Mouse (Mus musculus) cerebral cortex, adult 2 months (tissue): ENCODE results near the gene Cd6.

Experiments used
- WGBS: fragments of 180-500 bp; shearing (Covaris S2); methylation state at CpG from one replicate; pipeline ENCODE4 v1.1.7; 2018; 5-methylcytosine and 5-hydroxymethylcytosine counted together

Gene Cd6

DNA sequence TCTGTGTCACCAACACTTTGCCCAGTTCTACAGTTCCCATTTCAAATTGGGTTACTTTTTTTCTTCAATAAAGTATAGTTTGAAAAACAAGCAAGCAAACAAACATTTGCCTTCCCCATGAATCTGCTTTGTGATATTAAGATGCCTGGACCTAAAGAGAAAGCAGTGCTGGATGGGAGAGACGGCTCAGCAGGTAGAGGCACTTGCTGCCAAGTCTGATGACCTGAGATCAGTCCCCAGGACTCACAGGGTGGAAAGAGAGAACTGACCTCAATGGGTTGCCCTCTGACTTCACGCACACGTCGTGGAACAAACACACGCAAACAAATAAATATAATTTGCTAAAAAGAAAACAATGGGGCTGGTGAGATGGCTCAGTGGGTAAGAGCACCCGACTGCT, 28.0 kb downstream of the Cd6 start:
- 82% methylated on average over 6 of the region's 6 CpGs for WGBS

GRCm38 (mm10) chr19:10801070-10801469, 28.8 kb downstream of the Cd6 start:
- WGBS, result 28% methylated on average over 6 of the region's 6 CpGs

DNA sequence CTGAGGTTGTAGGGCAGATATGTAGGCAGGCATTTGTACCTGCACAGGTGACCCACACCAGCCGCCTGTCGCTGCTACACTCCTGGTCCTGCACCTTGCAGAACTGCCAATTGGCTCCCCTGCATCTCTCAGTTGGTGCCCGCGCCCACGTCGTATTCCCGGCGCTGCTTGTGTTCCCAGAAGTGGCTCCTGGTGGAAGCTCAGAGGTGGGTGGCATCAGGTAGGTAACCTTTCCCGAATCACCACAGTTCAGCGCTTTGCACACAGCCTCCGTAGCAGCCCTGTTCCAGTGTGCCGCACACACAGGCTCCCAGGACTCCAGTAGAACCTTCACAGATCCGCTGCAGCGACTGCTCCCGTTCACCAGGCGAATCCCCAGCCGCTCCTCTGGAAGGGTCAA, 30.7 kb downstream of the Cd6 start:
- 78% methylated on average over 17 of the region's 17 CpGs for WGBS

DNA sequence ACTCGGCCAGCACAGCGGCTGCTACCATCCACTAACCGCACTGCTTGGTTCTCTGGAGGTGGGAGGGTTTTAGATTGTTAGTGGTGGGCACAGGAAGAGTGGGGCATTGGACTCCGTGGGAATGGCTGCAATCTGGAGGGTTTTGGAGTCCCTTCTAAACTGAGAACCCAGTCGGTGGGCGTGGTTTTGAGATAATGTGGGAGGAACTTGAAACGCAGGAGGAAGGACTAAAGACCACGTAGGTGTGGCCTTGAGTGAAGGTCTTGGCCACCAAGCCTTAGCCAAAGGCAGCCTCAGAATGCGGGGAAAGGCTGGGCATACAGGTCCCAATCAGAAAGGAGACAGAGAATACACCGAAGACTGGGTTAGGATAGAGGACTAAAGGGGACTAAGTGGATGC, 31.3 kb downstream of the Cd6 start:
- 63% methylated on average over 10 of the region's 10 CpGs for WGBS

- 55% methylated on average over 1 of the region's 1 CpGs for WGBS
These were observed 34.9 kb downstream of the Cd6 start for GRCm38 (mm10) chr19:10794916-10795315.

DNA sequence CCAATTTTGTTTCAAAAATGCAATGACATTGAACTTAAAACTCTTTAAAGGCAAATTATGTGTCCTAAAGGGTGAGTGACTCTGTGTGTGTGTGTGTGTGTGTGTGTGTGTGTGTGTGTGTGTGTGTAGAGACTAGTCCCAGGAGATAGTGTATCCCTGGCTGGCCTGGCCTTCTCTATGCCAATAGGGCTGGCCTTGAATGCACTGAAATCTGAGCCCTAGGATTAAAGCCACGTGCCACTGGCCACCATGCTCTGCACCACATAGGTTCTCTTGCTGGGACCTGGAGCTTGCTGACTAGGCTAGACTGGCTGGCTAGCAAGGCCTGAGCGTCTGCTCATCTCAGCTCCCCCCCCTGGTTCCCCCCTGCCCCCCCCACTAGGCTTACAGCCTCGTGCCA, 36.8 kb downstream of the Cd6 start:
- 68% methylated on average over 3 of the region's 3 CpGs for WGBS

DNA sequence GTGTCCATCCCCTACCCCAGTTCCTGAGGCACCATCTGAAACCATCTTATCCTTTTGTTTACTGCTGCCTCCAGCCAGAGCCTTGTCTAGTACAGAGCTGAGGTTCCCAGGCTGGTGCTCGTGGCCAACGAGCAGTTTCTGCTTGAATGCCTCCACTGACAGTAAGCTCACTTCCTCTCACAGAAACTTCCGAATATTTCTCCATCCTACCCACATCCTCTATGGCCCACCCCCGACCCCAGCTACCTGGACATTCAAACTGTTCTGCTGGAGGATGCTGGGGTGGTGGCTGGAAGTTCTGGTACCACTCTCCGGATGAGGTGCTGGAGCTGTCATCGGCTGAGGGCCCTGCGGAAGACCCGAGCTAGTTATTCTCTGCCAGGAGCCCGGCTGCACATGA, 39.5 kb downstream of the Cd6 start:
- WGBS, result 77% methylated on average over 9 of the region's 9 CpGs

DNA sequence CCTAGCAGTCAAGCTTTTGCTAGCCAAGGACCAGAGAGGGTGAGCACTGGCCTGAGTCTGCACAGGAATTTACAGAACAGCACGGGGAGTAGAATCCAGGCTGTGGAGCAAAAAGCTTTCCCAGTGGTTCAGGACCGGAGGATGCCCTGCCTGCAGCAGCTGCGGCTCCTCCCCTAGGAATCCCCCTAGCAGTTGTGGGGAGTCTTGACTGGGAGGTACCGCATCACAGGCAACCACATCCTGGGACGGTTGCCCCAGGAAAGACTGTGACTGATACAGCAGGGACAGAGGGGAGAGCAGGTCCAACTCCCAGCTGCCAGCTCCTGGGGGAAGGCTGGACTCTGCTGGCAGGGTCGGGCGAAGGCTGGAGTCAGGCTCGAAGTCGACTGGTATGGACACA, 41.6 kb downstream of the Cd6 start:
- 85% methylated on average over 9 of the region's 9 CpGs for WGBS

DNA sequence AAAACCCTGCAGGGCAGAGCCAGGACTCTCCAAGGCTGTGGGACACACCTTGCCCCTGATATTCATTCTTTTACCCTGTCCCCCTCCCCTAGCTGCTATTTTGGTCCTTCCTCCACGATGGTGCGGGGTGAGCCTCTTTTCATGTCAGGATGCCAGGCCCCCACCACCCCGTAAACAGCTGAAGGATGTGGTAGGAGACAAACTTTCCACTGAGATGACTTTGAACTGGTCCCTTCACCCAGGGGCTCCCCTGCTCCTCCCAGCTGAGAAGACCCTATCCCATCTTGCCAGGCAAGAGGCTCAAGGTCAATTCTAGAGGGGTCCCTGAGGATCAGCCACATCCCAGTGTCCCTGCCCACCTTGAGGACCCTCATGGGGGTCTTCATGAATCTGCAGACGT, 42.5 kb downstream of the Cd6 start:
- WGBS, result 66% methylated on average over 4 of the region's 4 CpGs

DNA sequence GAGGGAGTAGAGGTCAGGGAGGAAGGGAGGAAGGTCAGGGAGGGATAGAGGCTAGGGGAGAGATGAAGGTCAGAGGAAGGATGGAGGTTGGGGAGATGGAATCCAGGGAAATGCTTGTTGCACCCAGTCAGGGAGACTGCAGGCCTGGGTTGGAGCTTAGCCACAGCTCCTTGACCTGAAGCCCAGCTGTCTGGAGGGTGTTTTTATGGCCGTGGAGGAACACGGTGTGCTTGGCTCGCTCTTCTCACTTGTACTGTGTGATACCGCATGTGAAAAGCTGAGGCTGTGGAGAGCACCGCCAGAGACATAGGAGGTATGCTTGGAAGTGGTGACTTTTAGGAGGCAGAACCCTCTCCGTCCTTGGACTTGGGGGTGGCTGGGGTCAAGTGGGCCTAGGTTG, 43.1 kb downstream of the Cd6 start:
- WGBS, result 76% methylated on average over 6 of the region's 6 CpGs

DNA sequence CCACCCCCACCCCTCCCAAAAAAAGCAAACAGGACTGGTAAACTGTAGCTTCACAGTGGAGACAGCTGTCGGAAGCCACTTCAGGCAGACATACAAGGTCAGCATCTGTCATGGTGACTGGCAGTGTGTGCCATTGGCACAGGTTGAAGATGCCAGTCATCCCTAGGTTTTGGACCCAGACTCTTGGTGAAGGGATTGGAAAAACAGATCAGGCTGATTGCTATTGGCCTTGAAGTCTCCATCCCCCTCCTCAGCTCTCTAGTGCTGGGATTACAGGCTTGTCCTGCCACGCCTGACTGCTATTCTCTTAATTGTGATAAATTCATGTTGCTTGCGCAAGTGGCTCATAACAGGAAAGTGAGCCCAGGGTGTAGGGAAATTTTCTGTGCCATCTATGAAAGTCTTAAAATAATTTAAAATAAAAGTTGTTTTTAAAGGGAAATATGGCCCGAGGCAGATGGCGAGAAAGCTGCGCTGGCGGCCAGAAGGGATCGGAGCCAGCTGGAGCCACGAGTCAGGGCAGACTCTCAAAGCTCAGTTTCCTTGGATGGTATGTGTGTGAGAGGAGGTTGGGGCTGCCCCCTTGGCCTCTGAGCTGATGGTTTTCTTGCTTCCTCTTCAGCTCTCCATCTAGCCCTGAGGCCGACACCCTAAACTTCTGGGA, 44.9 kb downstream of the Cd6 start:
- 56% methylated on average over 10 of the region's 10 CpGs for WGBS

- 39% methylated on average over 3 of the region's 3 CpGs for WGBS
These were observed 45.8 kb downstream of the Cd6 start for GRCm38 (mm10) chr19:10784061-10784460.

DNA sequence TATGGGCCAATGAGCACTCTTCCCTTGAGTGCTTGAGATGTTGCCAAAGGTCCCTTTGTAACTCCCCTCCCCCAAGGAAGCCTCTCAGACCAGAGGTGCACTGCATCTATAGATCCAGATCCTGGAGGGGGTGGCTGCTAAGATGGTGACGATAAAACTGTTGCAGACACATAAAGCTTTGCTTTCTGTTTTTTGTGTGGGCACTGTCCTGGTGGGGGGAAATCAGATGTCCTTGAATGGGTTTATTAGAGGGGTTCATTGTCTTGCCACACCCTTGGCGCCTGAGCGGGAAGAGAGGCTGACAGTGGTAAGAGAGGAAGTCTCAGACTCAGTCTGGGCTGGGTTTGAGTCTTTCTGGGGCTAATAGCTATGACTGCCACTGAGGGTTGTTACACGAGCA, 46.7 kb downstream of the Cd6 start:
- 61% methylated on average over 4 of the region's 4 CpGs for WGBS

- 35% methylated on average over 4 of the region's 4 CpGs for WGBS
These were observed 48.2 kb downstream of the Cd6 start for GRCm38 (mm10) chr19:10781641-10782040.

GRCm38 (mm10) chr19:10776906-10777305, 53.0 kb downstream of the Cd6 start:
- 55% methylated on average over 4 of the region's 4 CpGs for WGBS

GRCm38 (mm10) chr19:10774141-10774540, 55.7 kb downstream of the Cd6 start:
- 96% methylated on average over 6 of the region's 6 CpGs for WGBS

DNA sequence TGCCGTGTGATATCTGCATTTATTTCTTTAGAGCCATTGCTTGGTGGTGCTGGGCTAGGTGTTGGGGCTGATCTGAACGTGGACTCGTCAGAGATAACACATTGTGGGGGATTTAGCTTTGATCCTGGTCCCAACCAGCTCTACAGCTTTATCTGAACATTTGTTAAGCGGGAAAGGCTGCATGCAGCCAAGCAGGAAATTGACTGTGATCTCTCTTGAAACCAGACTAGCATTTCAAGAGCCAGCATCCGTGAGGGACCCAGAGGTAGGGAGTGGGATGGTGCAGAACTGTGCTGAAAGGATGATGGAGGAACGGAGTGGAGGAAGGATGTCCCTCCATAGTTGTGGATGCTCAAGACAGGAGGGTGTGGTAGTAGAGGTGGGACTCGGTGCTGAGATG, 56.5 kb downstream of the Cd6 start:
- 57% methylated on average over 7 of the region's 7 CpGs for WGBS

DNA sequence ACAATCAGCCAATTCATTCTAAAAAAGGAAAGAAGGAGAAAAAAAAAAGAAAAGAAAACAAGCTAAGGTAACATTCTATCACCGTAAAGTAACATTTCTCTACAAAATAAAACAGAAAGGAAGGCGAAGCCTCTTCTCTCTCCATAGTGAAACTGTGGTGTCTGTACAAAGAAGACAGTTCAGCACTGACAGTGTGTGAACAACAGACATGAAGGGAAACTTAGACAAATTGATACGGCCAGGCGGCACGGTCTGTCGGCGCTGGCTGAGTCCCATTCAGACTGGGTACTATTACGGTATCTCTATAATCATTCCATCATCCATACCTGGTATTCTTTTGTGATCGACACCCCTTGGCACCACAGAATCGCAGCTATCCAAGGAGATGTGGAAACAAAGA, 57.0 kb downstream of the Cd6 start:
- WGBS, result 86% methylated on average over 10 of the region's 10 CpGs

DNA sequence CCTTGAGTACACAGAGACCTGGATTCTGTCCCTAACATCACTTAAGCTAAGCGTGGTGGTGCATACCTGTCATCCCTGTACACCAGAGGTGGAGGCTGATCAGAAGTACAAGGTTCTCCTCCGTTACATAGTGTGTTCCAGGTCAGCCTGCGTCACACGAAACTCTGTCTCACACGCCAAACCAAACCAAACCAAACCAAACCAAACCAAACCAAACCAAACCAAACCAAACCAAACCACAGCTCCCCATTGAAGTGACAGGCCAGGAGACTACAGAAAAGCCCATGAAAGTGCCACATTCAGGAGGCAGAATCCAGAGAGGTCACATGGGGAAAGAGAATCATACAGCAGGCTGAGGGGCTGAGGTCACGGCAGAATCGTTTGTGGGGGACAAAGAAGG, 57.9 kb downstream of the Cd6 start:
- 73% methylated on average over 7 of the region's 7 CpGs for WGBS

GRCm38 (mm10) chr19:10769429-10770195, 60.2 kb downstream of the Cd6 start:
- 69% methylated on average over 12 of the region's 12 CpGs for WGBS

GRCm38 (mm10) chr19:10768694-10769428, 61.0 kb downstream of the Cd6 start:
- 64% methylated on average over 6 of the region's 6 CpGs for WGBS

DNA sequence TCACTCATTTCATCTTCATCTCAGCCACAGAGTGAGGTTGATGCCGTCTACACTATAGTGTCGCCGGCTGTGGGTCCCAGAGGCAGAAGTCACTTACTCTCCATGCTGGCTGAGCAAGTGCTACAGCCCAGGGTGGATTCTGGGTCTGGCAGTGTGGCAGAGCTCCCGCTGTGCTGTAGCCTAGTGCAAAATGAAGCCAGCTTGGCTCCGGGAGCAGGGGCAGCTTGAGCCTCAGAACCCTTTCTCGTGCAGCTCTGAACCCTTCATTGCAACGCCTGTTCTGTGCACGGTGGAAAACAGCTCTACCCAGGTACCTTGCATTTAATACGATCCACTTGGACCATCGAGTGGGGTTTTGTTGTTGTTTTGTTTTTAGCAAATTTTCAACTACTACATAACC, 62.2 kb downstream of the Cd6 start:
- WGBS, result 88% methylated on average over 10 of the region's 10 CpGs
